Mouse (Mus musculus) cortical plate, adult 2 months (tissue): Measurements from ENCODE around the gene Fam72a.

Experiments
- CTCF ChIP-seq: fragments of 200-500 bp; IDR thresholded peaks from 2 replicates; pipeline ENCODE4 v1.5.1; 2011; ENCODE audit warnings: mild to moderate bottlenecking, control low read depth, low read length; ENCODE audit not compliant: insufficient read depth; ENCODE audit errors: extremely low read depth
- POLR2A ChIP-seq: fragments of 200-500 bp; IDR thresholded peaks from 2 replicates; pipeline ENCODE4 v1.6.1; 2011; ENCODE audit warnings: mild to moderate bottlenecking, low read length, control low read depth; ENCODE audit not compliant: insufficient read depth; ENCODE audit errors: extremely low read depth

GRCm38 (mm10) chr1:131491579-131491978, 36.1 kb upstream of the Fam72a start:
- no peak for TF ChIP-seq CTCF
- TF ChIP-seq POLR2A = no peak
